Mouse (Mus musculus) G1E (cell line): ENCODE data around the gene Olfr212. TPM values are rescaled to one million over a fixed set of nuclear protein-coding genes. Genes with fewer than 3 reads are reported as not detected.
"Not testable (repeated sequence)": the region's sequence is repeated elsewhere in the genome, so short reads cannot be mapped to it uniquely, and the experiment has no call there.

Experiments
- ATAC-seq: 2 replicates; pipeline ENCODE4 v1.8.0; 2016; ENCODE audit warnings: mild to moderate bottlenecking; ENCODE audit not compliant: insufficient number of reproducible peaks, poor library complexity, low FRiP score, severe bottlenecking; ENCODE audit errors: extremely low read depth
- DNase-seq: peaks from one replicate; pipeline ENCODE4 v3.0.0; 2012; ENCODE audit warnings: low spot score
- H3K27me3 ChIP-seq: 2 replicates; pipeline ENCODE4 v1.6.1; 2012; ENCODE audit warnings: mild to moderate bottlenecking, low read length, inconsistent platforms; ENCODE audit not compliant: insufficient read depth
- H3K36me3 ChIP-seq: replicated peaks from 2 replicates; pipeline ENCODE3; 2012; ENCODE audit warnings: mild to moderate bottlenecking, inconsistent platforms
- H3K4me1 ChIP-seq: 2 replicates; pipeline ENCODE4 v1.6.1; 2012; ENCODE audit warnings: low read depth, low read length, inconsistent platforms, mixed read lengths; ENCODE audit not compliant: insufficient read depth
- H3K4me3 ChIP-seq: 2 replicates; pipeline ENCODE4 v1.5.1; 2012; ENCODE audit warnings: low read depth, mild to moderate bottlenecking, inconsistent platforms, low read length, moderate library complexity, mixed read lengths
- H3K9me3 ChIP-seq: replicated peaks from 2 replicates; pipeline ENCODE4 v1.6.1; 2012; ENCODE audit warnings: inconsistent platforms
- CTCF ChIP-seq: IDR thresholded peaks from 2 replicates; pipeline ENCODE4 v1.5.1; 2012; ENCODE audit warnings: low read depth, low read length, inconsistent platforms, mixed read lengths
- GATA1 ChIP-seq: IDR thresholded peaks from 2 replicates; pipeline ENCODE4 v1.6.1; 2012; ENCODE audit warnings: borderline replicate concordance, low read length, inconsistent platforms, mixed read lengths
- GATA2 ChIP-seq: IDR thresholded peaks from 2 replicates; pipeline ENCODE4 v1.6.1; 2012; ENCODE audit warnings: low read depth, low read length, inconsistent platforms, borderline replicate concordance
- POLR2AphosphoS5 ChIP-seq: IDR thresholded peaks from 2 replicates; pipeline ENCODE4 v1.6.1; 2012; ENCODE audit warnings: low read depth, low read length, inconsistent platforms; ENCODE audit not compliant: insufficient replicate concordance
- TAL1 ChIP-seq: conservative IDR thresholded peaks from 2 replicates; pipeline ENCODE4 v1.6.1; 2012; ENCODE audit warnings: low read depth, low read length, inconsistent platforms, mixed read lengths
- polyA plus RNA-seq: library from polyadenylated mRNA; stranded (reverse); fragments of >175 nt; gene quantifications from 2 replicates; pipeline ENCODE4 v1.2.3, GENCODE M21; 2012
- total RNA-seq, 2 experiments: library from RNA; stranded (forward) in 1 of 2; stranded (reverse) in 1 of 2; fragments of 200-1000 nt in 1 of 2; fragments of >200 nt in 1 of 2; fragmentation: Nextera tagmentation in 1 of 2; gene quantifications; 2 replicates each; pipeline ENCODE4 v1.2.3; 2014 to 2017

Gene Olfr212
- total and polyA plus RNA-seq, 3 experiments: 0.27 TPM; not detected in 2

GRCm38 (mm10) chr6:116486833-116487232 is 19.5 kb upstream of the Olfr212 start:
- DNase-seq (no peak), ATAC-seq (no peak)
- H3K4me1 ChIP-seq: no peaks in the 10 kb centered on the region
- TF ChIP-seq POLR2AphosphoS5 (no peak), TAL1 (no peak), GATA1 (no peak), CTCF (no peak), GATA2 (no peak)
- H3K27me3 ChIP-seq: no peaks in the 10 kb centered on the region
- no peak overlapping the region for H3K4me3 ChIP-seq
- H3K9me3 ChIP-seq: no peaks in the 10 kb centered on the region
- H3K36me3 ChIP-seq: no peaks in the 10 kb centered on the region

- Histone ChIP-seq H3K4me1 (no peaks in the 10 kb centered on the region), H3K9me3 (no peaks in the 10 kb centered on the region), H3K27me3 (no peaks in the 10 kb centered on the region), H3K36me3 (no peaks in the 10 kb centered on the region), H3K4me3 (no peak within 1 kb of the TSS)
- no peak for TF ChIP-seq GATA1
- TF ChIP-seq TAL1: no peak
- no peak for TF ChIP-seq CTCF
- TF ChIP-seq GATA2: no peak
- TF ChIP-seq POLR2AphosphoS5: no peak
- DNase-seq (no peak), ATAC-seq (no peak)
These were observed 17.5 kb upstream of the Olfr212 start, which contains the start of gene Olfr211 for GRCm38 (mm10) chr6:116488791-116489190. Gene Olfr211, plus strand, starts transcription at chr6:116489091.

DNA sequence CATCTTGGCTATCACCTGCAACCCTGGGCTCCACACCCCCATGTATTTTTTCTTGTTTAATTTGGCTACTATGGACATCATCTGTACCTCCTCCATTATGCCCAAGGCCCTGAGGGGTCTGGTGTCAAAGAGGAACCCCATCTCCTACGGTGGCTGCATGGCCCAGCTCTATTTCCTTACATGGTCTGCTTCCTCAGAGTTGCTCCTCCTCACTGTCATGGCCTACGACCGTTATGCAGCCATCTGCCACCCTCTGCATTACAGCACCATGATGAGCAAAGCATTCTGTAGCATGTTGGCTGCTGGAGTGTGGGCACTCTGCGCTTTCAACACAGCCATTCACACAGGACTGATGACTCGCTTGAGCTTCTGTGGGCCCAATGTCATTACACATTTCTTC is 12.6 kb upstream of the Olfr212 start:
- DNase-seq (no peak), ATAC-seq (no peak)
- no peak for TF ChIP-seq GATA2
- TF ChIP-seq CTCF: no peak
- TF ChIP-seq TAL1: no peak
- TF ChIP-seq POLR2AphosphoS5: no peak
- no peak for TF ChIP-seq GATA1
- H3K4me1 ChIP-seq: no peaks in the 10 kb centered on the region
- no peaks in the 10 kb centered on the region for H3K27me3 ChIP-seq
- no peak overlapping the region for H3K4me3 ChIP-seq
- H3K36me3 ChIP-seq: no peaks in the 10 kb centered on the region
- no peaks in the 10 kb centered on the region for H3K9me3 ChIP-seq

DNA sequence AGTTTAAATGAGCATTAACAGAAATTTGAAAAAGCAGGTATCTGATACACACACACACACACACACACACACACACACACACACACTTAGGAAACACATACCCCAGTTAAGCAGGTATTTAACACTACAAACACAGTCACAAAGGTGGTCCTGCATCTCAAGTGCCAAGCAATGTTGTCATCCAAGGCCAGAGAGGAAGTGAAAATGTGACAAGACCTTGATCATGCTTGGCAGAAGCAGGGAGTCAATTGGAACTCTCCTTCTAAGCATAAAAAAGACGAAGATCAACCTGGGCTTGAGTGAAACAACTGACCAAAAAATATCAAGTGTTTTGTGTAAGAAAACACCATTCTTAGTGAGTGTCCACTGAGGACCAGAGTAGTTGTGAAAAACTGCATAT is 10.4 kb upstream of the Olfr212 start:
- Histone ChIP-seq H3K36me3 (no peaks in the 10 kb centered on the region), H3K27me3 (no peaks in the 10 kb centered on the region), H3K4me3 (no peak overlapping the region), H3K4me1 (no peaks in the 10 kb centered on the region), H3K9me3 (no peaks in the 10 kb centered on the region)
- ATAC-seq (no peak), DNase-seq (no peak)
- no peak for TF ChIP-seq TAL1
- TF ChIP-seq POLR2AphosphoS5: no peak
- TF ChIP-seq GATA1: no peak
- TF ChIP-seq CTCF: no peak
- no peak for TF ChIP-seq GATA2

DNA sequence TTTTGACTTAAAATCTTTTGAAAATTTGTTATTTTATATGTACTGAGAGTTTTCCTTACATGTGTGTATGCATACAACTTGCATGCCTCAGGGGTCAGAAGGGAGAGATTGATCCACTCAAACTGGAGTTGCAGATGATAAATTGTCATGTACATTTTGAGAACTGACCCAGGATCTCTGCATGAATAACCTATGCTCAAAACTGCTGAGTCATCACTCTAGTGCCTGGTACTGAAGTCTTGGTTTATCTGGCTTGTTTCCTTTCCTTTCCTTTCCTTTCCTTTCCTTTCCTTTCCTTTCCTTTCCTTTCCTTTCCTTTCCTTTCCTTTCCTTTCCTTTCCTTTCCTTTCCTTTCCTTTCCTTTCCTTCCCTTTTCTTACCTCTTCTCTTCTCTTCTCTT is 8.5 kb downstream of the Olfr212 start:
- no peak overlapping the region for H3K4me3 ChIP-seq
- TF ChIP-seq GATA2: no peak
- H3K36me3 ChIP-seq: no peaks in the 10 kb centered on the region
- no peak for ATAC-seq
- DNase-seq: no peak
- no peaks in the 10 kb centered on the region for H3K9me3 ChIP-seq
- H3K4me1 ChIP-seq: no peaks in the 10 kb centered on the region
- H3K27me3 ChIP-seq: no peaks in the 10 kb centered on the region

GRCm38 (mm10) chr6:116538156-116538555 is 31.8 kb downstream of the Olfr212 start, which contains the start of gene Olfr213:
Gene Olfr213, plus strand, starts transcription at chr6:116538456.
- no peak for TF ChIP-seq GATA1
- no peak for TF ChIP-seq CTCF
- no peak for TF ChIP-seq POLR2AphosphoS5
- TF ChIP-seq TAL1: no peak
- no peak for TF ChIP-seq GATA2
- Histone ChIP-seq H3K4me3 (no peak within 1 kb of the TSS), H3K27me3 (no peaks in the 10 kb centered on the region), H3K36me3 (no peaks in the 10 kb centered on the region), H3K4me1 (no peaks in the 10 kb centered on the region), H3K9me3 (no peaks in the 10 kb centered on the region; the same call in 1 of the 2 replicates)
- ATAC-seq: no peak
- no peak for DNase-seq

DNA sequence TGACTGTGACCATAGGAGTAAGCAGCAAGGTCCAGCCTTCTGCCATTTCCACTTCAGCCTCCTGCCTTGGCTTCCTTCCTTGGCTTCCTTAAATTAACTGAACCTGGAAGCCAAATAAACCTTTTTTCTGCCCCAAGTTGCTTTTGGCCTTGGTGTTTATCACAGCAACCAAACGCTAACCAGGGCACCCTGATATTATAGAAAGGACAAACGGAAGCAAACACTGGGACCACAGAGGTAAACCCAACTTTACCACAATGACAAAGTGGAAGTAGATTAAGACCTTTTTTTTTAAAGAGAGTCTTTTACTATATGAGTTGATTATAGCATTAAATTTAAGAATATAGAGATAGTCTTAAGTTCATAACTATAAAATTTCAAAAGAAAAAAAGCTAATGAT is 36.2 kb downstream of the Olfr212 start:
- ATAC-seq (no peak), DNase-seq (no peak)
- TF ChIP-seq TAL1: no peak
- no peak for TF ChIP-seq POLR2AphosphoS5
- no peak for TF ChIP-seq GATA1
- TF ChIP-seq CTCF: no peak
- no peak for TF ChIP-seq GATA2
- no peak overlapping the region for H3K4me3 ChIP-seq
- no peaks in the 10 kb centered on the region for H3K36me3 ChIP-seq
- H3K4me1 ChIP-seq: no peaks in the 10 kb centered on the region
- H3K27me3 ChIP-seq: no peaks in the 10 kb centered on the region
- H3K9me3 ChIP-seq: no peaks in the 10 kb centered on the region

- H3K27me3 ChIP-seq, ATAC-seq, DNase-seq, H3K36me3 ChIP-seq, H3K4me3 ChIP-seq, H3K4me1 ChIP-seq, H3K9me3 ChIP-seq: not testable (repeated sequence)
These were observed 44.5 kb downstream of the Olfr212 start, which contains the start of gene Gm5580 for GRCm38 (mm10) chr6:116550841-116551240. Gene Gm5580, plus strand, starts transcription at chr6:116551141.
